Mouse (Mus musculus) E14TG2a.4 (cell line): ENCODE measurements around the gene Taok3.

ENCODE experiments used
- CTCF ChIP-seq: conservative IDR thresholded peaks from 2 replicates; pipeline ENCODE4 v1.5.1; 2014; ENCODE audit warnings: low read length
- POU5F1 ChIP-seq: IDR thresholded peaks from 2 replicates; pipeline ENCODE4 v1.6.1; 2014; ENCODE audit warnings: low read length, borderline replicate concordance

GRCm38 (mm10) chr5:117236540-117236939, 116.6 kb downstream of the Taok3 start:
- no peak for TF ChIP-seq CTCF
- TF ChIP-seq POU5F1, result no peak
